Mouse (Mus musculus) G1E-ER4 (cell line): ENCODE data around the gene Olfr1115. TPM values are rescaled to one million over a fixed set of nuclear protein-coding genes. Genes with fewer than 3 reads are reported as not detected.

ENCODE experiments used
- GATA1 ChIP-seq: IDR thresholded peaks from one replicate; pipeline ENCODE4 v1.8.0; 2012; ENCODE audit warnings: low read length, inconsistent platforms
- polyA plus RNA-seq: library from polyadenylated mRNA; stranded (reverse); fragments of >175 nt; gene quantifications from 2 replicates; pipeline ENCODE4 v1.2.3, GENCODE M21; 2012

Gene Olfr1115
- not detected in 2 replicates for polyA plus RNA-seq

DNA sequence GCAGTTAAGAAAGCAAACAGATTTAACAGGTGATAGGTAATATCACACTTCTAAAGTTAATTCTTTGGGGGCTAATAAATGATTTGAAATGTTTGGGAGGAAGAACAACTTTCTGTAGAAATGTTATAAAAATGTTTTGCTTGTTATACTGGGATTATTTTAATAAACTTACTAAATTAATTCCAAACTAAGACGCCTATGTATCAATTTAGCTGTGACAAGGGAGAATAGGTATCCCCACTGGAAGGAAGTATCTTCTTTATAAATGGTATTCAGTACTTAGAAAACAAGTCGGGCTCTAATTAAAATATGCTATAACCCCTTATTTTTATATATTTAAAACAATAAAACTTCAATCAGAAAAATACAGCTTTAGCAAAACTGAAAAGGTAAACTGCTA lies at the start of gene Olfr1115:
Olfr1115 (plus strand) TSS at position 301 of the 400 bp plus-strand sequence.
- no peak for TF ChIP-seq GATA1

- no peak for TF ChIP-seq GATA1
These were observed 39.1 kb upstream of the Olfr1115 start, which contains the start of gene Olfr1113 for GRCm38 (mm10) chr2:87208670-87209069. TSS of gene Olfr1113 (plus strand) at chr2:87208970.

- TF ChIP-seq GATA1: no peak
These were observed 19.4 kb downstream of the Olfr1115 start, which contains the start of gene Olfr1116 for GRCm38 (mm10) chr2:87267234-87267633. TSS of gene Olfr1116 (plus strand) at chr2:87267534.

Other genes with a start within 250 kb of the Olfr1115 start
- not detected in 2 replicates for gene Olfr1102, start 249.6 kb upstream of the Olfr1115 start, polyA plus RNA-seq
- gene Olfr1104, start 220.9 kb upstream of the Olfr1115 start, polyA plus RNA-seq: not detected in 2 replicates
- gene Olfr1105, start 211.5 kb upstream of the Olfr1115 start, polyA plus RNA-seq: not detected in 2 replicates
- gene Olfr1106, start 195.7 kb upstream of the Olfr1115 start, polyA plus RNA-seq: not detected in 2 replicates
- not detected in 2 replicates for gene Olfr1107, start 172.2 kb upstream of the Olfr1115 start, polyA plus RNA-seq
- gene Olfr1109, start 152.0 kb upstream of the Olfr1115 start, polyA plus RNA-seq: not detected in 2 replicates
- not detected in 2 replicates for gene Olfr259, start 133.4 kb upstream of the Olfr1115 start, polyA plus RNA-seq
- gene Olfr1110, start 107.7 kb upstream of the Olfr1115 start, polyA plus RNA-seq: not detected in 2 replicates
- not detected in 2 replicates for gene Olfr1111, start 95.4 kb upstream of the Olfr1115 start, polyA plus RNA-seq
- not detected in 2 replicates for gene Olfr1112, start 60.2 kb upstream of the Olfr1115 start, polyA plus RNA-seq
- gene Olfr1113, start 39.0 kb upstream of the Olfr1115 start, polyA plus RNA-seq: not detected in 2 replicates
- not detected in 2 replicates for gene Olfr1116, start 19.5 kb downstream of the Olfr1115 start, polyA plus RNA-seq
- not detected in 2 replicates for gene Olfr1118, start 59.6 kb downstream of the Olfr1115 start, polyA plus RNA-seq
- gene Olfr1120, start 106.8 kb downstream of the Olfr1115 start, polyA plus RNA-seq: not detected in 2 replicates
- not detected in 2 replicates for gene Olfr1121, start 121.9 kb downstream of the Olfr1115 start, polyA plus RNA-seq
- gene Olfr1122, start 137.8 kb downstream of the Olfr1115 start, polyA plus RNA-seq: not detected in 2 replicates
- not detected in 2 replicates for gene Olfr1123, start 168.6 kb downstream of the Olfr1115 start, polyA plus RNA-seq
- not detected in 2 replicates for gene Olfr1124, start 182.3 kb downstream of the Olfr1115 start, polyA plus RNA-seq
- not detected in 2 replicates for gene Olfr1126, start 205.9 kb downstream of the Olfr1115 start, polyA plus RNA-seq
- not detected in 2 replicates for gene Pramel7, start 249.1 kb downstream of the Olfr1115 start, polyA plus RNA-seq